Mouse (Mus musculus) intestine, embryonic 15.5 days (tissue): ENCODE data around the gene Npat. TPM values are rescaled to one million over a fixed set of nuclear protein-coding genes. Genes with fewer than 3 reads are reported as not detected.

ENCODE experiments used
- ATAC-seq: fragments of 200-750 bp; cut with Nextera tagmentation; 2 replicates; pipeline ENCODE4 v1.8.0; 2017; ENCODE audit warnings: moderate TSS enrichment, moderate library complexity
- H3K27ac ChIP-seq: fragments of 300-500 bp; sonication (generic); 2 replicates; pipeline ENCODE4 v1.5.1; 2015; ENCODE audit warnings: mild to moderate bottlenecking, inconsistent platforms
- H3K27me3 ChIP-seq: fragments of 300-500 bp; sonication (generic); replicated peaks from 2 replicates; pipeline ENCODE4 v1.6.1; 2015; ENCODE audit warnings: inconsistent platforms
- H3K36me3 ChIP-seq: fragments of 300-500 bp; sonication (generic); 2 replicates; pipeline ENCODE4 v1.6.1; 2015; ENCODE audit warnings: inconsistent platforms
- H3K4me1 ChIP-seq: fragments of 300-500 bp; sonication (generic); replicated peaks from 2 replicates; pipeline ENCODE4 v1.6.1; 2015; ENCODE audit warnings: inconsistent platforms
- H3K4me2 ChIP-seq: fragments of 300-500 bp; sonication (generic); replicated peaks from 2 replicates; pipeline ENCODE4 v1.6.1; 2015; ENCODE audit warnings: mild to moderate bottlenecking, inconsistent platforms
- H3K4me3 ChIP-seq: fragments of 300-500 bp; sonication (generic); replicated peaks from 2 replicates; pipeline ENCODE4 v1.5.1; 2015; ENCODE audit warnings: inconsistent platforms
- H3K9ac ChIP-seq: fragments of 300-500 bp; sonication (generic); 2 replicates; pipeline ENCODE4 v1.6.1; 2015; ENCODE audit warnings: inconsistent platforms
- H3K9me3 ChIP-seq: fragments of 300-500 bp; sonication (generic); 2 replicates; pipeline ENCODE4 v1.6.1; 2016; ENCODE audit warnings: inconsistent platforms
- WGBS: fragments of 180-500 bp; shearing (Covaris S2); methylation state at CpG from one replicate; pipeline ENCODE4 v1.1.7; 2015; 5-methylcytosine and 5-hydroxymethylcytosine counted together
- polyA plus RNA-seq: library from polyadenylated mRNA; unstranded; fragments of >200 nt; fragmentation: Nextera tagmentation; extraction: Ambion mirVana; gene quantifications from 2 replicates; pipeline ENCODE4 v1.2.1, GENCODE M21; 2015

Npat gene
- polyA plus RNA-seq, 1 experiment from 2014 or later, result 15.0 TPM

GRCm38 (mm10) chr9:53596971-53597600 lies 60.2 kb downstream of the Npat start:
- H3K36me3 ChIP-seq, result peaks cover 4% of the 10 kb centered on the region; the same call in 1 of the 2 replicates
- no peak overlapping the region for H3K4me2 ChIP-seq
- H3K4me3 ChIP-seq, result no peak overlapping the region
- 94% methylated on average over 4 of the region's 4 CpGs for WGBS
- H3K27ac ChIP-seq, result no peak overlapping the region
- H3K27me3 ChIP-seq, result no peaks in the 10 kb centered on the region
- no peaks in the 10 kb centered on the region; the same call in 1 of the 2 replicates for H3K9me3 ChIP-seq
- no peak for ATAC-seq
- no peak overlapping the region for H3K9ac ChIP-seq
- no peaks in the 10 kb centered on the region for H3K4me1 ChIP-seq

GRCm38 (mm10) chr9:53598631-53599030 lies 61.8 kb downstream of the Npat start:
- Histone ChIP-seq H3K9ac (no peak overlapping the region), H3K27ac (no peak overlapping the region), H3K9me3 (no peaks in the 10 kb centered on the region; the same call in 1 of the 2 replicates), H3K4me2 (no peak overlapping the region), H3K4me1 (peaks cover 3% of the 10 kb centered on the region; the same call in 1 of the 2 replicates), H3K36me3 (peaks cover 4% of the 10 kb centered on the region; the same call in 1 of the 2 replicates), H3K4me3 (no peak overlapping the region), H3K27me3 (no peaks in the 10 kb centered on the region)
- ATAC-seq, result no peak
- 82% methylated on average over 6 of the region's 6 CpGs for WGBS

GRCm38 (mm10) chr9:53601541-53601940 lies 64.7 kb downstream of the Npat start:
- Histone ChIP-seq H3K4me3 (no peak overlapping the region), H3K9ac (no peak overlapping the region), H3K4me2 (no peak overlapping the region), H3K9me3 (no peaks in the 10 kb centered on the region), H3K36me3 (no peaks in the 10 kb centered on the region; the same call in 1 of the 2 replicates), H3K4me1 (peaks cover 5% of the 10 kb centered on the region; the same call in 1 of the 2 replicates), H3K27ac (no peak overlapping the region), H3K27me3 (no peaks in the 10 kb centered on the region)
- WGBS, result 75% methylated on average over 2 of the region's 2 CpGs
- ATAC-seq, result no peak

- Histone ChIP-seq H3K4me1 (peaks cover 5% of the 10 kb centered on the region; the same call in 1 of the 2 replicates), H3K4me3 (no peak overlapping the region), H3K36me3 (no peaks in the 10 kb centered on the region), H3K4me2 (no peak overlapping the region), H3K27ac (peak overlapping the region; percentile 37; the same call in 1 of the 2 replicates), H3K27me3 (no peaks in the 10 kb centered on the region), H3K9ac (no peak overlapping the region), H3K9me3 (no peaks in the 10 kb centered on the region)
- peak; percentile 35 for ATAC-seq
- 64% methylated on average over 1 of the region's 1 CpGs for WGBS
Observed at GRCm38 (mm10) chr9:53603384-53603783, 66.5 kb downstream of the Npat start.

- WGBS, result 56% methylated on average over 3 of the region's 3 CpGs
- Histone ChIP-seq H3K4me3 (no peak overlapping the region), H3K4me2 (no peak overlapping the region), H3K9me3 (no peaks in the 10 kb centered on the region), H3K4me1 (peaks cover 5% of the 10 kb centered on the region; the same call in 1 of the 2 replicates), H3K27me3 (no peaks in the 10 kb centered on the region), H3K9ac (no peak overlapping the region), H3K36me3 (no peaks in the 10 kb centered on the region), H3K27ac (peak overlapping the region; percentile 37; the same call in 1 of the 2 replicates)
- peak; percentile 65 for ATAC-seq
Observed at GRCm38 (mm10) chr9:53603849-53604248, 67.0 kb downstream of the Npat start.

- Histone ChIP-seq H3K9ac (no peak overlapping the region), H3K4me3 (no peak overlapping the region), H3K36me3 (no peaks in the 10 kb centered on the region), H3K27ac (no peak overlapping the region), H3K9me3 (no peaks in the 10 kb centered on the region), H3K4me2 (no peak overlapping the region), H3K27me3 (no peaks in the 10 kb centered on the region), H3K4me1 (peaks cover 5% of the 10 kb centered on the region)
- WGBS, result 94% methylated on average over 5 of the region's 5 CpGs
- ATAC-seq, result no peak
Observed at GRCm38 (mm10) chr9:53604954-53605353, 68.1 kb downstream of the Npat start.

GRCm38 (mm10) chr9:53607192-53607591 lies 70.3 kb downstream of the Npat start:
- no peak for ATAC-seq
- no peak overlapping the region for H3K27ac ChIP-seq
- H3K27me3 ChIP-seq, result no peaks in the 10 kb centered on the region
- peaks cover 5% of the 10 kb centered on the region for H3K4me1 ChIP-seq
- no peaks in the 10 kb centered on the region for H3K9me3 ChIP-seq
- no peak overlapping the region for H3K9ac ChIP-seq
- no peak overlapping the region for H3K4me2 ChIP-seq
- WGBS, result 94% methylated on average over 3 of the region's 3 CpGs
- H3K4me3 ChIP-seq, result no peak overlapping the region
- no peaks in the 10 kb centered on the region for H3K36me3 ChIP-seq

GRCm38 (mm10) chr9:53607816-53608215 lies 71.0 kb downstream of the Npat start:
- Histone ChIP-seq H3K4me3 (no peak overlapping the region), H3K36me3 (no peaks in the 10 kb centered on the region), H3K9me3 (no peaks in the 10 kb centered on the region), H3K27me3 (no peaks in the 10 kb centered on the region), H3K4me1 (peaks cover 5% of the 10 kb centered on the region), H3K27ac (no peak overlapping the region), H3K4me2 (no peak overlapping the region), H3K9ac (no peak overlapping the region)
- no peak for ATAC-seq
- 91% methylated on average over 4 of the region's 4 CpGs for WGBS

GRCm38 (mm10) chr9:53609306-53609967 lies 72.6 kb downstream of the Npat start:
- Histone ChIP-seq H3K27me3 (no peaks in the 10 kb centered on the region), H3K27ac (peak overlapping the region; percentile 70), H3K4me1 (no peaks in the 10 kb centered on the region; the same call in 1 of the 2 replicates), H3K9ac (peak overlapping the region; percentile 88), H3K4me2 (peak overlapping the region; percentile 82), H3K36me3 (no peaks in the 10 kb centered on the region), H3K4me3 (peak overlapping the region; percentile 81), H3K9me3 (no peaks in the 10 kb centered on the region)
- WGBS, result 57% methylated on average over 12 of the region's 12 CpGs
- peak; percentile 8; the same call in 1 of the 2 replicates for ATAC-seq

- Histone ChIP-seq H3K9ac (peak within 1 kb of the TSS; percentile 88), H3K36me3 (no peaks in the 10 kb centered on the region), H3K27me3 (no peaks in the 10 kb centered on the region), H3K27ac (peak within 1 kb of the TSS; percentile 70), H3K4me1 (no peaks in the 10 kb centered on the region; the same call in 1 of the 2 replicates), H3K4me3 (peak within 1 kb of the TSS; percentile 81), H3K4me2 (peak within 1 kb of the TSS; percentile 82), H3K9me3 (no peaks in the 10 kb centered on the region)
- peak; percentile 99 for ATAC-seq
- 4% methylated on average over 52 of the region's 52 CpGs for WGBS
Observed at GRCm38 (mm10) chr9:53609968-53610781, 73.3 kb downstream of the Npat start, which contains the start of gene Acat1. Gene Acat1 (minus strand): TSS chr9:53610382.

GRCm38 (mm10) chr9:53614286-53614685 lies 77.4 kb downstream of the Npat start:
- Histone ChIP-seq H3K27ac (no peak overlapping the region), H3K27me3 (no peaks in the 10 kb centered on the region), H3K36me3 (0 out of 2 replicates have a peak, but pooled peaks cover 6% of the 10 kb centered on the region), H3K4me3 (no peak overlapping the region), H3K9ac (no peak overlapping the region), H3K9me3 (no peaks in the 10 kb centered on the region), H3K4me2 (no peak overlapping the region), H3K4me1 (no peaks in the 10 kb centered on the region; the same call in 1 of the 2 replicates)
- ATAC-seq, result no peak
- 74% methylated on average over 4 of the region's 4 CpGs for WGBS

- no peak overlapping the region for H3K4me3 ChIP-seq
- no peaks in the 10 kb centered on the region for H3K9me3 ChIP-seq
- H3K4me2 ChIP-seq, result no peak overlapping the region
- no peak overlapping the region for H3K27ac ChIP-seq
- WGBS, result 64% methylated on average over 8 of the region's 8 CpGs
- no peaks in the 10 kb centered on the region for H3K4me1 ChIP-seq
- H3K36me3 ChIP-seq, result peaks cover 6% of the 10 kb centered on the region; the same call in 1 of the 2 replicates
- H3K27me3 ChIP-seq, result no peaks in the 10 kb centered on the region
- H3K9ac ChIP-seq, result no peak overlapping the region
- ATAC-seq, result no peak
Observed at GRCm38 (mm10) chr9:53615246-53615645, 78.4 kb downstream of the Npat start.
